Mouse (Mus musculus) megakaryocyte, embryonic 14.5 days (primary cell): ENCODE data around the gene Nid1.

Source experiments
- FLI1 ChIP-seq: IDR thresholded peaks from 2 replicates; pipeline ENCODE4 v1.6.1; 2012; ENCODE audit warnings: low read length, inconsistent platforms, mixed read lengths
- GATA1 ChIP-seq: IDR thresholded peaks from 3 replicates; pipeline ENCODE4 v1.6.1; 2012; ENCODE audit warnings: mixed read lengths, low read length, inconsistent platforms, borderline replicate concordance

DNA sequence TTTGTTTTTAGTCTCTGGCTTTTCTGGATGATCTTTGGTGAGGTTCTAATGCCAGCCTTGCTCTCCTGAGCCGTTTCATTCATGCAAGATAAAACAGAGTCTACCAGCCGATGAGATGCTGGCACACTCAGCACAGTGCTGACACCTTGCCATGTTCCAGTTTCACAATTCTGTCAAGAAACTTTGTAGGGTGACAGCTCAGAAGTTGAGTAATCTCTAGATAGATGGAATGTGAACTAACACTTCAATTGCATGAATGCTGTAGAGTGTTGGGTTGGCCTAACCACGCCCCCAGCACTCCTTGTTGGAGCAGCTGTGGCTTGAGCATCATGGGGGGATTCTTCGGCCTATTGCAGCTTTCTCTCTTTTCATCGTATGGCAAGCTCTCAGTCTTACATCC is 69.2 kb downstream of the Nid1 start:
- TF ChIP-seq FLI1 (no peak), GATA1 (no peak)
